Mouse (Mus musculus): Measurements from ENCODE around the gene Snx21.

Gene Snx21

DNA sequence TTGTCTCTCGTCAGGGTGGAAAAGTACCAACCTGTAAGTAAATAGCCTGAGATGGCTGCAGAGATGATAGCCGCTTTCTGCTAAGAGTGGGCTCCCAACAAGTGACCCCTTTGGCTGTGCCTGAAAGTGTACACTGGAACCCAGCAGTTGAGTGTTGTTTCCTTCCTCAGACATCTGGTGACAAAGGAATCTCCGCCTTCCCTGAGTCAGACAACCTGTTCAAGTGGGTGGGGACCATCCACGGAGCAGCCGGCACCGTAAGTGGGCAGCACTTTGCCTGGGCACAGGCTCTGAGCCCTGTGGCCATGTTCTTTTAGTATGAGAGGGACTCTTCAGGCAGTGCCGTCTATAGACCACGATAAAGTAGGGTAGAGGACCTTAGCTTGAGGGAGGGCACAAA, 14.5 kb upstream of the Snx21 start:
- no peak for DNase-seq

- no peak for DNase-seq
Observed at GRCm38 (mm10) chr2:164773229-164773988, 12.2 kb upstream of the Snx21 start.

GRCm38 (mm10) chr2:164773989-164774364, 11.6 kb upstream of the Snx21 start:
- DNase-seq = no peak

- no peak for DNase-seq
Observed at GRCm38 (mm10) chr2:164776130-164776529, 9.5 kb upstream of the Snx21 start.

DNA sequence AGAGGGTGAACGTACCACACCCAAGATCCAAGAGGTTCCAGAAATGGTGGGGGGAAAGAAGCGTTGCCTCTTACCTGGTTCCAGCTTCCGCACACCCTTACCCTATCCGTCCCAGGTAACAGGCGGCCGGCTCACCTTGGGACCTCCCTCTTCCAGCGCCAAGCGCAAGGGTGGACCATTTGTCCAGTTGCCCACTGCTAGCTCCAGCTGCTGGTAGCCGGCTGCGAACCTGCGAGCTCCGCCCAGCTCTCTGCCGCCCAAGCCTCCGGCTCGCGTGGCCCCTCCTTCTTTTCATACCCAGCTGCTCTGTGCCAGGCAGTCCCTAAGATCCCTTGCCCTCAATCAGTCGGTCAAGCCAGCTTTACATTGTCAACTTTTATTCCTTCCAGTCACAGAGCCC, 8.8 kb upstream of the Snx21 start:
- no peak for DNase-seq

DNA sequence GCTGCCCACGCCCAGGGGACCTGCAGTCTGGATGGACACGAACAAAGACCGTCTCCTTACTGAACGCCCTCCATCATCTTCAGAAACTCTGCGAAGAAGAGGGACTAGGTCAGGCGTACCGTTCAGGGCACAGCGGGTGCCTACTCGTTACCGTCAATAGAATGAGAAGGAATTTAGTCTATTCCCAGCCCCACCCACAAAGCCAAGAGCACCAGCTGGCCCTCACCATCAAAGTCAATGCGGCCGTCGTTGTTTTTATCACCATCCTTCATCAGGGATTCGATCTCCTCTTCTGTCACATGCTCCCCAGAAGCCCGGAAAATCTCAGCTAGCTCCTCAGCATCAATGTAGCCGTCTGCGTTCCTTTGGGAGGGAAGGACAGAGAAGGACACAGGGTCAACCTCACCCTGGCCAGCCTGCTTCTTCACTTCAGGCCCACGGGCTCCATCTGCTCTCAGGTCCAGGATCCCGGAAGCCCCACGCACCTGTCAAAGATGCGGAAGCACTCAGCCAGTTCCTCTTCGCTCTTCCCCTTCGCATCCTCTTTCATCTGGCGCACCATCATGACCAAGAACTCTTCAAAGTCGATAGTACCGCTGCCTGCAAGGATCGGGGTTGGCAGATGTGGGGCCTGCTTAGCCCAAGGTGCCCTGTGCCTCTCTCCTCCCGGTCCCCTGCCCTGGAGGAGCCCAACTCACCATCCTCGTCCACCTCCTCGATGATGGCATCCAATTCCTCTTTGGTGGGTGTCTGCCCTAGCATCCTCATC, 8.2 kb upstream of the Snx21 start:
- no peak for DNase-seq

- no peak for DNase-seq
Observed at GRCm38 (mm10) chr2:164778015-164778287, 7.7 kb upstream of the Snx21 start.

DNA sequence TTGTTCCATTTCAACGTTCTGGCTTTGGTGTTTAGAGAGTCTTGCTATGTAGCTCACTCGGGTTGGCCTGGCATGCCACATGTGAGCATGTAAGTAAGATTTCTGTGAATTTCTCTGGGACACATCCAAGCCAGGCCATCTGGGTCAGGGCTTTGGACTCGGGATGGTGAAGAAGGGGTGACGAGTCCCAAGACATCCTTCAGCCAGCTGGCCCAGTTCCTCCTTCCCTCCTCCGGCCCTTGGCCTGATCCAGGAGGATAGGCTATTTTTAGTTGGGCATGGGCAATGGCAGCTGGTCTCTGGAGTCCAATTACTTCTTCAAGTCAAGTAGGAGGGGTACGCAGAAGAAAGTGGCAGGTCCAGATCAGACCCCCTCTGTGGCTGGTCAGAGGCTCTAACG, 6.8 kb upstream of the Snx21 start:
- no peak for DNase-seq

- no peak for DNase-seq
Observed at GRCm38 (mm10) chr2:164779481-164780086, 6.0 kb upstream of the Snx21 start, which contains the start of gene Tnnc2. Gene Tnnc2, minus strand, starts transcription at chr2:164779967.

DNA sequence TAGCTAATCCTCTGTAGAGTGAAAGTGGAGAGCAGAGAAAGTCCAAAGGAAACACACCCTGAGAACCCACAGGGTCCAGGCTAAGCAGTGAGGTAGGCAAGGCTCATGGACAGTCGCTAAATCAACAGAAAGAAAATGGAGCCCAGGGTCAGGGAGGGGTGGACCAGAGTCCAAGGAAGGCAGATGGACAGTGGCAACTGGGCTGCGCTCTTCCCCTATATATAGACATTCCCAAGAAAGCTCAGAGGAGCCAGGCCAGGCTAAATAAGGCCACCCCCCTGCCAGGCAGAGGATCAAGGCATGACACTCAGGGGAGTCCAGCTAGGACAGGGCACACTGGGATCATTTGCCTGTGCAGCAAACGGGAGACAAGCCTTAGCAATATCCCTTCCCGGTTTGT, 3.7 kb upstream of the Snx21 start:
- no peak for DNase-seq

DNA sequence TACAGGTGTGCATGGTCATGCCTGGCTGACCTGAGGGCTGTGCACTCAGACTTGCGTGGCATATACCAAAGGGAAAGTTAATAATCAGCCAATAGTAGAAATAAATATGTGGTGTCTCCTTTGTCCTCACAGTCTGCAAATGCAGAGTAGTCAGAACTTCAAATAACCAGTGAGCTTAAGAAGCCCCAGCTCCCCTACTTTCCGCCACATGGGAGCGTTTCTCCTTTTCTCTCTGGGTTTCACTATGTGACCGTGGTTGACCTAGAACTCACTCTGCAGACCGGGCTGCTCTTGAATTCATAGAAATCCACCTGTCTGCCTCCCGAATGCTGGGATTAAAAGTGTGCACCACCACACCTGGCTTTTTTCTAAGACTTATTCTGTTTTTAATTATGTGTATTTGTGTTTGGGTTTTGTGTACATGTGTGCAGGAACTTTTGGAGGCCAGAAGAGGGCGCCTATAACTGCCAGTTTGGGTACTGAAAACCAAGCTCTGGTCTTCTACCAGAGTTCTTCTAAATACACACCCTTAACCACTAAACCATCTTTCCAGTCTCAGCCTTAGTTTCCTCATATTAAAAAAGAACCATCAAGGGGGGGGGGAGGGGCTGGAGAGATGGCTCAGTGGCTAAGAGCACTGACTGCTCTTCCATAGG, 1.6 kb upstream of the Snx21 start:
- DNase-seq = no peak

- no peak for DNase-seq
Observed at GRCm38 (mm10) chr2:164784869-164785420, 678 bp upstream of the Snx21 start.

DNA sequence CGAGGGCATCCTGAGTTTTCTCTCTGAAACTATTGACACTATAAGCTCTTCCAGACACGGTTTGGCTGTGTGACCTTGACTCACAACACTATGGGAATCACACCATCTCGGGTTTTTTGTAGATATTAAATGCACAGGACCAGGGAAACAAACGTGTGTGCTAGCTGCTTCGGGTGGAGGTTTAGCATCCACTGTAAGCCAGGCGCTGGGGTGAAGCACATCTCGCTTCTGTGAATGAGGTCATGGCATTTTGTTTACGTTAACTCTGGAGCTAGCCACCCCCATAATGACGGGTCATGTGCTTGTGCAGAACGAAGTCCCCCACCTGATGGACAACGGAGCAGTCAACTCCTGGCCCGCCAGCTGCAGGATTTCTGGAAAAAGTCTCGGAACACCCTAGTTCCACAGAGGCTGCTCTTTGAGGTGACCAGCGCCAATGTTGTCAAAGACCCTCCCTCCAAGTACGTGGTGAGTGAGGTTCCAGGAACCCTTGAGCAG, 814 bp downstream of the Snx21 start:
- no peak for DNase-seq

DNA sequence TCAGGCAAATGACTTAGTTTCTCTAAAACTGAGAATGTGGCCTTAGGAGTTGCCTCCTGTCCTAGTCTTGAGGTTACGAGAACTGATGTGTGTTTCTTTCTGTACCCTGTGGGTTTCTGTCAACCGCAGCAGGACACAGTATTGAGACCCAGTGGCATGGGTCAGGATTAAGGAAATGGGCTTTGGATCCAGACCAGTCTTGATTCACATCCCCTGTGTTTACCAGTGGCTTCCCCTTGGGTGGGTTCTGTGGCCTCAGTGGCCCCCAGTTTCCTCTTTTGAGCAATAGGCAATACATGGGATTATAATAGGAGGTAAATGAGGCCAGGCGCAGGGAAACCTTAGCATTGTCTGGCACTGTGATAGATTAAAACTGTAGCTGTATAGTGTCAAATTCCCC, 1.4 kb downstream of the Snx21 start:
- no peak for DNase-seq

DNA sequence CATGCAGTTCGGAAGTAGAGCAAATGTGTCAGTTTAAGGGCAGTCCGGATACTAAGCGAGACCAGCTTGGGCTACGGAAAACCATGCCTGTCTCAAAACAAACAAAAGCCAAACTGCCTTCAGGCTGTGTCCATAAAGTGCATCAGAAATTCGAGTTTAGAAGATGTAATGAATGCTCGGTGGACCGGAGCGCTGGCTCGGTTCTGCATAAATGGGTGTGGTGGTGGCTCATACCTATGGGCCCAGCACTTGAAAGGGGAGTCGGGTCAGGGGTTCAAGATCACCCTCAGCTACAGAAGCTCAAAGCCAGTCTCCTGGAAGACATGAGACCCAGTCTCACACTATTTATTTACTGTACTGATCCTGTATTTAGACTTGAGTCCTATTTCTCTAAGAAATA, 2.2 kb downstream of the Snx21 start:
- DNase-seq = no peak

- DNase-seq = no peak
Observed at GRCm38 (mm10) chr2:164788411-164788810, 2.8 kb downstream of the Snx21 start.

DNA sequence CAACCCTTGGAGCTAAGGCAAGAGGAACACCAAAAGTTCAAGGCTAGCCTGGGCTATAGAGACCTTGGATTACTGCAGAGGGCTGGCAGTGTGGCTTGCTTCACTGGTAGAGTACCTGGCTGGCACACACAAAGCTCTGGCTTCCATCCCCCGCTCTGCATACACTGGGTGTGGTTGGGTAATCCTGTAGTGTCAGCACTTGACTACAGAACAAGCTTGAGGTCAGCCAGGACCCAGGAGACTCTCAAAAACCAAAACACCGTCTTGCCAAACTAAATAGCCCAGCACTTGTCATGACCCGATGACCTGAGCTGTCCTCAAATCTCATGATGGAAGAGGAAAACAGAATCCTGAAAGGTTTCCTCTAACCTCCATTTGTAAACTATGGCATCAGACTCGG, 4.8 kb downstream of the Snx21 start:
- no peak for DNase-seq

- DNase-seq = no peak
Observed at GRCm38 (mm10) chr2:164791841-164792261, 6.2 kb downstream of the Snx21 start.

DNA sequence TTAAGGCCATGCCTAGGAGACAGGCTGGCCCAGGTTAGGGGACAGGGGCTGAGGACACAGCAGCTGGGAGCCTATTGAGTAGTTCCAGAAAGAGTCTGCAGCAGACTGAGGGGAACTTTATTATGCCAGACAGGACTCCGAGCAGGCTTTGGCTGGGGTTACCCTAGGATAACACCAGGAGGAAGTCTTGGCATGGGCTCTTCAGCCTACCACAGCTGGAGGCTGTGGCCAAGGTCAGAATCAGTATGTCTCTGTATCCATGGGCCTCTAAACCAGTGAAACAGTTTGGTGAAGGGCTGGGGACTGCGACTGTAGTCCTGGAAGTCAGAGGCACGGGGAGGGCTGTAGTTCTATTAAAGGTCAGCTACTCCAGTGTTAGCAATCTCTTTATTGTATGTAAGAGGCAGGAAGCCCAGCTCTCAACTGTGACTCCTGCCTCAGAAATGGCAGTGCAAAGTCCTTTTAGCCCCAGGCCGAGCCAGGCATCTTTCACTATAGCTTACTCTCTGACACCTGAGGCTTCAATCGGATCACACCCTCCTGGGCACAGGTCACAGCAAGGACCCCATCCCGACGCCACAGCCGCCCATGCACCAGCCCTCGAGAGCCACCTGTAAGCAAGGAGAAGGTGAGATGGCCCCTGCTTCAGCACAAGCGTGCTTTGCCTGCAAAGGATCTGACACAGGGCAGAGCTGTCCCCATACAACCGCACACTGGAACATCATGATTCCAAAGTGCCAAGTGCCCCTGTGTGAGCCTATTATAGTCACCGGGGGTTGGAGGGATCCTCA, 7.0 kb downstream of the Snx21 start:
- no peak for DNase-seq

GRCm38 (mm10) chr2:164793236-164793635, 7.6 kb downstream of the Snx21 start:
- DNase-seq = peak in 1 of 2 experiments; percentile 73

DNA sequence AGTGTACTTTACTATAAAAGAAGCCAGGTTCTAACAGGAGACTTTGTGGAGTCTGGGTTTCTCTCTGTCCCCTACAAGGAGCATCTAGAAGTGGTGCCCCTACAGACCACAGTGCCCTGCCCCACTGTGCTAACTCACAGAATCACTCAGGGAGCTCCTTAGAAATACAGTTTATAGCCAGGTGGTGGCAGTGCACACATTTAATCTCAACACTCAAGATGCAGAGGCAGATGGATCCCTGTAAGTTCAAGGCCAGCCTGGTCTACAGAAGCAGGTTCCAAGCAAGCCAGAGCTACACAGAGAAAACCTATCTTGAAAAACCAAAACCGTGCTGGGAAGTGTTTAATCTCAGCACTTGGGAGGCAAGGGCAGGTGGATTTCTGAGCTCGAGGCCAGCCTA, 8.1 kb downstream of the Snx21 start:
- DNase-seq = no peak

DNA sequence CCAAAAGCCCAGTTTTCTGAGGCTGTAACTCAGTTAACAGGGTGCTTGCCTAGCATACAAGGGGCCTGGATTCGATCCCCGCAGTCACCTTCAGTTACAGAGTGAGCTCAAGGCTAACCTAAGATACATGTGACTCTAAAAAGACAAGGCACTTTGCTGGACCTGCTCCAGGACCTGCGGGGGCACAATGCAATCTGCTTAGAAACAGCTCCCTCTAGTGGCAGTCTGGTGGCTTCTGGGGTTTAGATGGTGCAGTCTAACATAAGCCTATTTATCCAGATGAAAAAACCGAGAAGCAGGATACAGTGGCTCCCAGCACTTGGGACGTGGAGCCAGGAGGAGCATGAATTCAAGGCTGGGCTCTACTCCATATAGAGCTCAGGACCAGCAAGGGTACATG, 8.7 kb downstream of the Snx21 start:
- DNase-seq = peak; percentile 85 to 89
